Mouse (Mus musculus) cortical plate, adult 2 months (tissue): ENCODE measurements around the gene Gm16867.
"Not testable (repeated sequence)": the region's sequence is repeated elsewhere in the genome, so short reads cannot be mapped to it uniquely, and the experiment has no call there.

Experiments used
- CTCF ChIP-seq: fragments of 200-500 bp; IDR thresholded peaks from 2 replicates; pipeline ENCODE4 v1.5.1; 2011; ENCODE audit warnings: mild to moderate bottlenecking, control low read depth, low read length; ENCODE audit not compliant: insufficient read depth; ENCODE audit errors: extremely low read depth
- POLR2A ChIP-seq: fragments of 200-500 bp; IDR thresholded peaks from 2 replicates; pipeline ENCODE4 v1.6.1; 2011; ENCODE audit warnings: mild to moderate bottlenecking, low read length, control low read depth; ENCODE audit not compliant: insufficient read depth; ENCODE audit errors: extremely low read depth

DNA sequence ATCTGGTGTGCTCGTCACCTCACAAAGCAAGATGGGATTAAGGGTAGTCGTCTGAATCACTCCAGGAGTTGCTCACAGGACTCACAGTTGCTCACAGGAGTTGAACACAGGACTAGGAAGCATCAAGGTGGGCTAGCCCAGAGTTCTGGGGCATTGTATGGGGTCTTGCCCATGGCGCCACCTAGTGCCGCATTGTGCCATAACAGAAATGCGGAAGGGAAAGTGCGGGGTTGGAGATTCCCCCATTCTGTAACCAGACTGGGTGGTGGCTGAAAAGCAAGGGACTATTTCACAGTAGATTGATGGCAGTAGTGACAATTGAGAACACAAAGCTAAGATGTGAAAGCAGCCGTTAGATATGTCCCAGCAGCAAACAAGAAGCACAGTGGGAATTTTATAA, 39.5 kb upstream of the Gm16867 start:
- not testable (repeated sequence) for TF ChIP-seq POLR2A, CTCF
